Mouse (Mus musculus) liver, adult 2 months (tissue): ENCODE data around the gene Cby1.

ENCODE experiments used
- CTCF ChIP-seq: fragments of 200-500 bp; IDR thresholded peaks from 2 replicates; pipeline ENCODE4 v1.5.1; 2011; ENCODE audit warnings: low read depth, low read length, control low read depth
- POLR2A ChIP-seq: fragments of 200-500 bp; IDR thresholded peaks from 2 replicates; pipeline ENCODE4 v1.6.1; 2011; ENCODE audit warnings: low read length, control low read depth; ENCODE audit not compliant: insufficient read depth; ENCODE audit errors: extremely low read depth

DNA sequence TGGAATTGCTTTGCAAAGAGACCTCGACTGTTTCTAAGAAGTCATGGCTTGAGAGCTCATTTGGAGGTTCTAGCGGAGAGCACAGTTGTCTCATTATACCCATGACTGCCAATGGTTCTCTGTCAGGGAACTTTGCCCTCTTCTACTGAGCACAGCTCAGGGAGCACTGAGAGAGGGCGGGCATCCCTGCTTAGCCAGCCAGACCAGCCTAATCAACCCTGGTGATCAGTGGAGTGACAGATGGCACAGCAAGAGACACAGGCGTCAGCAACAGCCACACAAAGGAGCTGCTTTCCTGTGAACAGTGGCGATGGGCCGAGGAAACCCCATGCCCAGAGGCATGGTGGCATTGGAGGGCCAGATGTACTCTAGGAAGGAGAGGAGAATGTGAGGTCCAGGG is 38.0 kb downstream of the Cby1 start:
- TF ChIP-seq POLR2A = no peak
- TF ChIP-seq CTCF = no peak
